Mouse (Mus musculus) stomach, embryonic 16.5 days (tissue): ENCODE data around the gene Hormad2. TPM values are rescaled to one million over a fixed set of nuclear protein-coding genes. Genes with fewer than 3 reads are reported as not detected.

Experiments used
- ATAC-seq: fragments of 200-750 bp; cut with Nextera tagmentation; 2 replicates; pipeline ENCODE4 v1.8.0; 2017; ENCODE audit warnings: moderate number of reproducible peaks, moderate TSS enrichment; ENCODE audit not compliant: insufficient read depth, low FRiP score
- H3K27ac ChIP-seq: fragments of 300-500 bp; sonication (generic); 2 replicates; pipeline ENCODE4 v1.5.1; 2014; ENCODE audit warnings: low read length
- H3K27me3 ChIP-seq: fragments of 300-500 bp; sonication (generic); 2 replicates; pipeline ENCODE4 v1.6.1; 2014; ENCODE audit warnings: low read length, control low read depth, mixed read lengths; ENCODE audit not compliant: control insufficient read depth, insufficient read depth
- H3K36me3 ChIP-seq: fragments of 300-500 bp; sonication (generic); 2 replicates; pipeline ENCODE4 v1.6.1; 2014; ENCODE audit warnings: low read length; ENCODE audit not compliant: control insufficient read depth, insufficient read depth
- H3K4me1 ChIP-seq: fragments of 300-500 bp; sonication (generic); 2 replicates; pipeline ENCODE4 v1.6.1; 2014; ENCODE audit warnings: low read length, control low read depth, mixed read lengths; ENCODE audit not compliant: control insufficient read depth, insufficient read depth
- H3K4me2 ChIP-seq: fragments of 300-500 bp; sonication (generic); 2 replicates; pipeline ENCODE4 v1.6.1; 2014; ENCODE audit warnings: low read depth, low read length, mixed read lengths
- H3K4me3 ChIP-seq: fragments of 300-500 bp; sonication (generic); replicated peaks from 2 replicates; pipeline ENCODE4 v1.5.1; 2014; ENCODE audit warnings: mild to moderate bottlenecking, low read length
- H3K9ac ChIP-seq: fragments of 300-500 bp; sonication (generic); 2 replicates; pipeline ENCODE4 v1.6.1; 2014; ENCODE audit warnings: low read length
- H3K9me3 ChIP-seq: fragments of 300-500 bp; sonication (generic); replicated peaks from 2 replicates; pipeline ENCODE4 v1.6.1; 2016; ENCODE audit warnings: low read length, control low read depth; ENCODE audit not compliant: control insufficient read depth
- WGBS: fragments of 180-500 bp; shearing (Covaris S2); extraction: QIAGEN DNeasy Blood & Tissue Kit; methylation state at CpG from one replicate; pipeline ENCODE4 v1.1.7; 2014; 5-methylcytosine and 5-hydroxymethylcytosine counted together
- polyA plus RNA-seq: library from polyadenylated mRNA; unstranded; fragments of >200 nt; fragmentation: Nextera tagmentation; extraction: Ambion mirVana; gene quantifications from 2 replicates; pipeline ENCODE4 v1.2.1, GENCODE M21; 2015

The Hormad2 gene
- polyA plus RNA-seq, 1 experiment from 2014 or later = 0.17 TPM

GRCm38 (mm10) chr11:4304203-4304602 is 136.7 kb downstream of the Hormad2 start:
- H3K4me2 ChIP-seq = no peak overlapping the region
- no peaks in the 10 kb centered on the region for H3K27me3 ChIP-seq
- ATAC-seq = no peak
- no peaks in the 10 kb centered on the region for H3K36me3 ChIP-seq
- no peak overlapping the region for H3K27ac ChIP-seq
- no peaks in the 10 kb centered on the region for H3K9me3 ChIP-seq
- peaks cover 18% of the 10 kb centered on the region for H3K4me1 ChIP-seq
- 68% methylated on average over 4 of the region's 4 CpGs for WGBS
- H3K4me3 ChIP-seq = no peak overlapping the region
- H3K9ac ChIP-seq = no peak overlapping the region

- H3K36me3 ChIP-seq = no peaks in the 10 kb centered on the region
These were observed 137.9 kb downstream of the Hormad2 start for GRCm38 (mm10) chr11:4303033-4303432.

GRCm38 (mm10) chr11:4302363-4302913 is 138.5 kb downstream of the Hormad2 start:
- Histone ChIP-seq H3K27me3 (no peaks in the 10 kb centered on the region), H3K4me2 (no peak overlapping the region), H3K9ac (peak overlapping the region; percentile 38; the same call in 1 of the 2 replicates), H3K4me3 (no peak overlapping the region), H3K9me3 (no peaks in the 10 kb centered on the region), H3K36me3 (no peaks in the 10 kb centered on the region), H3K27ac (peak overlapping the region; percentile 75), H3K4me1 (peaks cover 11% of the 10 kb centered on the region)
- 28% methylated on average over 5 of the region's 5 CpGs for WGBS
- peak; percentile 41; the same call in 1 of the 2 replicates for ATAC-seq

More at GRCm38 (mm10) chr11:4303033-4303432, 137.9 kb downstream of the Hormad2 start:
- H3K4me3 ChIP-seq = no peak overlapping the region
- 52% methylated on average over 9 of the region's 9 CpGs for WGBS
- peaks cover 11% of the 10 kb centered on the region for H3K4me1 ChIP-seq
- H3K27ac ChIP-seq = peak overlapping the region; percentile 75
- 0 out of 2 replicates have a peak overlapping the region, but pooled peaks have one; percentile 14 for H3K9ac ChIP-seq
- H3K4me2 ChIP-seq = no peak overlapping the region
- H3K9me3 ChIP-seq = no peaks in the 10 kb centered on the region
- no peaks in the 10 kb centered on the region for H3K27me3 ChIP-seq
- peak; percentile 37; the same call in 1 of the 2 replicates for ATAC-seq

- no peaks in the 10 kb centered on the region for H3K9me3 ChIP-seq
- H3K4me2 ChIP-seq = no peak overlapping the region
- H3K36me3 ChIP-seq = no peaks in the 10 kb centered on the region
- no peak overlapping the region for H3K27ac ChIP-seq
- WGBS = 83% methylated on average over 3 of the region's 3 CpGs
- H3K9ac ChIP-seq = no peak overlapping the region
- no peak for ATAC-seq
- H3K4me1 ChIP-seq = peaks cover 11% of the 10 kb centered on the region
- H3K4me3 ChIP-seq = no peak overlapping the region
- no peaks in the 10 kb centered on the region for H3K27me3 ChIP-seq
These were observed 140.2 kb downstream of the Hormad2 start for GRCm38 (mm10) chr11:4300683-4301082.

GRCm38 (mm10) chr11:4299735-4300474 is 141.0 kb downstream of the Hormad2 start:
- Histone ChIP-seq H3K27ac (no peak overlapping the region), H3K9me3 (no peaks in the 10 kb centered on the region), H3K36me3 (no peaks in the 10 kb centered on the region), H3K4me1 (peaks cover 14% of the 10 kb centered on the region), H3K4me3 (no peak overlapping the region), H3K4me2 (no peak overlapping the region), H3K27me3 (no peaks in the 10 kb centered on the region), H3K9ac (no peak overlapping the region)
- ATAC-seq = no peak
- 60% methylated on average over 14 of the region's 14 CpGs for WGBS

- Histone ChIP-seq H3K4me3 (no peak overlapping the region), H3K4me2 (no peak overlapping the region), H3K36me3 (no peaks in the 10 kb centered on the region)
These were observed 141.7 kb downstream of the Hormad2 start for GRCm38 (mm10) chr11:4299191-4299590.

GRCm38 (mm10) chr11:4298615-4299014 is 142.3 kb downstream of the Hormad2 start:
- Histone ChIP-seq H3K4me2 (no peak overlapping the region), H3K4me1 (peaks cover 17% of the 10 kb centered on the region)
- no peak for ATAC-seq

More at GRCm38 (mm10) chr11:4299191-4299590, 141.7 kb downstream of the Hormad2 start:
- Histone ChIP-seq H3K9ac (no peak overlapping the region), H3K9me3 (no peaks in the 10 kb centered on the region), H3K27me3 (no peaks in the 10 kb centered on the region), H3K4me1 (peaks cover 17% of the 10 kb centered on the region), H3K27ac (no peak overlapping the region)
- ATAC-seq = no peak
- 32% methylated on average over 12 of the region's 12 CpGs for WGBS

GRCm38 (mm10) chr11:4297753-4298152 is 143.2 kb downstream of the Hormad2 start:
- no peak overlapping the region for H3K4me3 ChIP-seq
- no peak overlapping the region for H3K9ac ChIP-seq
- no peak overlapping the region for H3K27ac ChIP-seq
- no peak for ATAC-seq
- H3K9me3 ChIP-seq = no peaks in the 10 kb centered on the region
- H3K4me2 ChIP-seq = no peak overlapping the region
- no peaks in the 10 kb centered on the region for H3K36me3 ChIP-seq
- no peaks in the 10 kb centered on the region for H3K27me3 ChIP-seq
- WGBS = 49% methylated on average over 3 of the region's 3 CpGs
- peaks cover 11% of the 10 kb centered on the region for H3K4me1 ChIP-seq

More at GRCm38 (mm10) chr11:4298615-4299014, 142.3 kb downstream of the Hormad2 start:
- H3K9me3 ChIP-seq = no peaks in the 10 kb centered on the region
- no peak overlapping the region for H3K4me3 ChIP-seq
- 29% methylated on average over 7 of the region's 7 CpGs for WGBS
- H3K36me3 ChIP-seq = no peaks in the 10 kb centered on the region
- no peaks in the 10 kb centered on the region for H3K27me3 ChIP-seq
- no peak overlapping the region for H3K27ac ChIP-seq
- H3K9ac ChIP-seq = no peak overlapping the region

GRCm38 (mm10) chr11:4296610-4297275 is 144.2 kb downstream of the Hormad2 start:
- Histone ChIP-seq H3K4me3 (no peak overlapping the region), H3K9me3 (no peaks in the 10 kb centered on the region), H3K27ac (no peak overlapping the region), H3K9ac (no peak overlapping the region), H3K4me2 (no peak overlapping the region), H3K36me3 (no peaks in the 10 kb centered on the region), H3K4me1 (peaks cover 5% of the 10 kb centered on the region), H3K27me3 (no peaks in the 10 kb centered on the region)
- WGBS = 64% methylated on average over 10 of the region's 10 CpGs
- no peak for ATAC-seq
